Mouse (Mus musculus): ENCODE measurements around the gene Cdcp1. TPM values are rescaled to one million over a fixed set of nuclear protein-coding genes. Genes with fewer than 3 reads are reported as not detected.

Gene Cdcp1
- polyA plus RNA-seq, 1 experiment: not detected

GRCm38 (mm10) chr9:123241191-123241590 is 25.4 kb upstream of the Cdcp1 start:
- TF ChIP-seq FLI1 (IDR thresholded peaks at IDR 0.05; ENCODE audit: low read length) (no peak), GATA1 (IDR thresholded peaks at IDR 0.05; ENCODE audit: borderline replicate concordance, low read length) (no peak)
- Histone ChIP-seq H3K4me1 (peaks cover 76% of the 10 kb centered on the region), H3K36me3 (replicated peaks; ENCODE audit: low read length) (peaks cover 7% of the 10 kb centered on the region), H3K9me3 (peaks cover 10% of the 10 kb centered on the region), H3K27me3 (replicated peaks) (no peaks in the 10 kb centered on the region), H3K4me3 (replicated peaks) (no peak overlapping the region)

GRCm38 (mm10) chr9:123240751-123241150 is 24.9 kb upstream of the Cdcp1 start:
- Histone ChIP-seq H3K9me3 (peaks cover 10% of the 10 kb centered on the region), H3K4me1 (peaks cover 80% of the 10 kb centered on the region)
- TF ChIP-seq GATA1 (IDR thresholded peaks at IDR 0.05; ENCODE audit: borderline replicate concordance, low read length) (no peak), FLI1 (IDR thresholded peaks at IDR 0.05; ENCODE audit: low read length) (no peak)

DNA sequence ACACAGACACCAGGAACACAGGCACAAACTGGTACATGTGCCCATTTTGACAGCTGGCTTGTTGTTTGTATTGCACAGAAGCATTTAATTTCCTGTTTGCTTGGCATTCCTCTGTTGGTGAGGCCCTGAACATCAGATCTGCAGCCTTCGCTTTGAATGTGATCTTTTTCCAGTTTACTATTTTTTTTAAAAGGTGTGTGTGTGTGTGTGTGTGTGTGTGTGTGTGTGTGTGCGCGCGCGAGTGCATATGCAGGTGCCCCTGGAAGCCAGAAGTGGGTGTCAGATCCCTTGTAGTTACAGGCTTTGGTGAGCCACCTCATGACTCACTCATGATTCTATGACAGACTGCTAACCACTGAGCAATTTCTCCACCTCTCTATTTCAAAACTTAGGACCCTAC is 24.4 kb upstream of the Cdcp1 start:
- H3K36me3 ChIP-seq (replicated peaks; ENCODE audit: low read length): peaks cover 7% of the 10 kb centered on the region
- H3K27me3 ChIP-seq (replicated peaks): no peaks in the 10 kb centered on the region
- peaks cover 10% of the 10 kb centered on the region for H3K9me3 ChIP-seq
- peaks cover 85% of the 10 kb centered on the region for H3K4me1 ChIP-seq
- H3K4me3 ChIP-seq (replicated peaks): no peak overlapping the region
- TF ChIP-seq GATA1 (IDR thresholded peaks at IDR 0.05; ENCODE audit: borderline replicate concordance, low read length): no peak
- no peak for TF ChIP-seq FLI1 (IDR thresholded peaks at IDR 0.05; ENCODE audit: low read length)

More at GRCm38 (mm10) chr9:123240751-123241150, 24.9 kb upstream of the Cdcp1 start:
- H3K36me3 ChIP-seq (replicated peaks; ENCODE audit: low read length): peaks cover 7% of the 10 kb centered on the region
- no peaks in the 10 kb centered on the region for H3K27me3 ChIP-seq (replicated peaks)
- H3K4me3 ChIP-seq (replicated peaks): no peak overlapping the region

- H3K4me3 ChIP-seq (replicated peaks): peak overlapping the region; percentile 35
- H3K36me3 ChIP-seq (replicated peaks; ENCODE audit: low read length): peaks cover 7% of the 10 kb centered on the region
- H3K9me3 ChIP-seq: peaks cover 10% of the 10 kb centered on the region
- peaks cover 85% of the 10 kb centered on the region for H3K4me1 ChIP-seq
- H3K27me3 ChIP-seq (replicated peaks): no peaks in the 10 kb centered on the region
- TF ChIP-seq FLI1 (IDR thresholded peaks at IDR 0.05; ENCODE audit: low read length) (no peak), GATA1 (IDR thresholded peaks at IDR 0.05; ENCODE audit: borderline replicate concordance, low read length) (no peak)
Measured at GRCm38 (mm10) chr9:123239651-123240050, 23.8 kb upstream of the Cdcp1 start.

DNA sequence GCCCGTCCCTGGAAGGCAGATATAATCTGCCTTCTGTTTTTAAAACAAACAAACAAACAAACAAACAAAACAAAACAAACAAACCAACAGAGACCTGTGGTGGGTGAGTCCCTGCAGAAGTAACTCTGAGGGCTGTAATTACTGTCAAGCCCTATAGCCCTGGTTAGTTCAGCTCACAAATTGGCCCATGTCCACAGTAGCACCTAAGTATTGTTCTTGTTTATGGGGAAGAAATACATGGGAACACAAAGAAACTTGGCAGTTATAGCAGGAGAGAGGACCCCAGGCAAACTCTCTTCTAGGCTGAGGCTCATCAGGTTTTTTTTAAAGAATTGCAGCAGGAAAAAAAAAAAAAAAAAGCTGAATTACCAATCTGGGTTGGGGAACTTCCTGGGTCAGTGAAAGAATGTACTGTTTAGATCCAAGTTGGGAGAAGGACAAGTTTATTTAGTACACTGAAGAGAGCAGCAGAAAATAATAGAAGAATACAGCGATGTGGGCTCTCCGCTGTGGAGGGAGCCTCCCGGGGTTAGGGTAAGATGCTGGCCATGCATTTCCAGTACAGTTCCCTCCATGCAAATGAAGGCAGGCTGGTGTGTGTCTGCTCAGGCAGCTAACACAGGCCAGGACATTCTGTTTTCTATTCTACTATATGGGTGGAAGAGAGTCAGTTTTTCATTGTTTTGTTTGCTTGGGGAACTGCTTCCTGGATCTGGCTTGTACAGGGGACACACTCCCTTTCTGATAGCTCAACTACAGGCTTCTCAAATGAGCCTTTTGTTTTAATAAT is 22.6 kb upstream of the Cdcp1 start:
- TF ChIP-seq FLI1 (IDR thresholded peaks at IDR 0.05; ENCODE audit: low read length): no peak
- TF ChIP-seq GATA1 (IDR thresholded peaks at IDR 0.05; ENCODE audit: borderline replicate concordance, low read length): no peak
- Histone ChIP-seq H3K4me3 (replicated peaks) (peak overlapping the region; percentile 35), H3K27me3 (replicated peaks) (no peaks in the 10 kb centered on the region), H3K9me3 (peaks cover 10% of the 10 kb centered on the region), H3K36me3 (replicated peaks; ENCODE audit: low read length) (peaks cover 7% of the 10 kb centered on the region), H3K4me1 (peaks cover 85% of the 10 kb centered on the region)

DNA sequence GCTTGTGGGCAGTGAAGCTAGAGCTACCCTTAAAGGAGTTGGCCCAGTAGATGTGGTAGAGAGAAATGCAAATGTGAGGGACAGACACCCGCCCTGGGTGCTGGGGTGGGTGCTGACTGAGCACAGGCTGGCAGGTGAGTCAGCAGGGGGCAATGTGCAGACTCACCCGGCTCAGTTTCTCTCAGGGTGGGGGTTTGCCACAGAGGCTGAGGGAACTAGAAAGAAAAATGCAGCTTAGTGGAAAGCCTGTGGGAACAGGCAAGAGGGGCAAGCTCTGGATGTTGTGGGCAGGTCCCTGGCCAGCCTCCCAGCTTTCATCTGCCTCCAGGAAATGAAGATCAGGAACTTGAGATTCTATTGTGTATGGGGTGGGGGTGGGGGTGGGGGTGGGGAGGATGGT is 21.9 kb upstream of the Cdcp1 start:
- Histone ChIP-seq H3K4me3 (replicated peaks) (no peak overlapping the region), H3K4me1 (peaks cover 79% of the 10 kb centered on the region)
- no peak for TF ChIP-seq GATA1 (IDR thresholded peaks at IDR 0.05; ENCODE audit: borderline replicate concordance, low read length)
- TF ChIP-seq FLI1 (IDR thresholded peaks at IDR 0.05; ENCODE audit: low read length): no peak

GRCm38 (mm10) chr9:123235621-123236020 is 19.8 kb upstream of the Cdcp1 start:
- Histone ChIP-seq H3K36me3 (replicated peaks; ENCODE audit: low read length) (no peaks in the 10 kb centered on the region), H3K9me3 (no peaks in the 10 kb centered on the region), H3K27me3 (replicated peaks) (no peaks in the 10 kb centered on the region), H3K4me3 (replicated peaks) (no peak overlapping the region), H3K4me1 (peaks cover 80% of the 10 kb centered on the region)
- TF ChIP-seq FLI1 (IDR thresholded peaks at IDR 0.05; ENCODE audit: low read length) (no peak), GATA1 (IDR thresholded peaks at IDR 0.05; ENCODE audit: borderline replicate concordance, low read length) (no peak)

More for the DNA sequence above, 21.9 kb upstream of the Cdcp1 start:
- Histone ChIP-seq H3K9me3 (peaks cover 10% of the 10 kb centered on the region), H3K36me3 (replicated peaks; ENCODE audit: low read length) (peaks cover 7% of the 10 kb centered on the region), H3K27me3 (replicated peaks) (no peaks in the 10 kb centered on the region)

DNA sequence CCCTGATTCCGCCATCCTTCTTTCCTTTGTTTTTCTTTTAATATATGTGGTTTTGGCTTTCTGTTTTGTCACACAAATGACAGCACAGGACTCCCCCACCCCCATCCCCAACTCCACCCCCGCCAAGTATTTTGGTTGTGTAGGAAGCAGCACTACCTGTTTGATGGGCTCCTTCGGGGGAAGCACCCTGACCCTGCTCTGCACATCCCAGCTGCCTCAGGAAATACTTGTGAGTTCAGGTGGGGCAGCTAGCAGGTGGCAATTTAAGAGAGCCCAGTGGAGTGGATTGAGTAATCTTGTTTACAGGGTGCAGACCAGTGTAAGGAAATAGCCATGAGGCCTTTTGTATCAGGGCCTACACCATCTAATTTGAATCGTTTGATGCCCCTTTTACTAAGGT is 14.0 kb upstream of the Cdcp1 start:
- H3K27me3 ChIP-seq (replicated peaks): no peaks in the 10 kb centered on the region
- no peaks in the 10 kb centered on the region for H3K9me3 ChIP-seq
- H3K36me3 ChIP-seq (replicated peaks; ENCODE audit: low read length): no peaks in the 10 kb centered on the region
- no peak overlapping the region for H3K4me3 ChIP-seq (replicated peaks)
- TF ChIP-seq FLI1 (IDR thresholded peaks at IDR 0.05; ENCODE audit: low read length) (no peak), GATA1 (IDR thresholded peaks at IDR 0.05; ENCODE audit: borderline replicate concordance, low read length) (no peak)
- H3K4me1 ChIP-seq: peaks cover 77% of the 10 kb centered on the region

GRCm38 (mm10) chr9:123228671-123229070 is 12.8 kb upstream of the Cdcp1 start:
- H3K36me3 ChIP-seq (replicated peaks; ENCODE audit: low read length): no peaks in the 10 kb centered on the region
- H3K4me1 ChIP-seq: peaks cover 78% of the 10 kb centered on the region
- H3K4me3 ChIP-seq (replicated peaks): no peak overlapping the region
- no peaks in the 10 kb centered on the region for H3K9me3 ChIP-seq
- TF ChIP-seq GATA1 (IDR thresholded peaks at IDR 0.05; ENCODE audit: borderline replicate concordance, low read length) (no peak), FLI1 (IDR thresholded peaks at IDR 0.05; ENCODE audit: low read length) (no peak)
- no peaks in the 10 kb centered on the region for H3K27me3 ChIP-seq (replicated peaks)

GRCm38 (mm10) chr9:123227106-123227750 is 11.4 kb upstream of the Cdcp1 start:
- TF ChIP-seq GATA1 (IDR thresholded peaks at IDR 0.05; ENCODE audit: borderline replicate concordance, low read length): no peak
- Histone ChIP-seq H3K27me3 (replicated peaks) (no peaks in the 10 kb centered on the region), H3K9me3 (no peaks in the 10 kb centered on the region), H3K4me1 (peaks cover 87% of the 10 kb centered on the region), H3K4me3 (replicated peaks) (peak overlapping the region; percentile 35), H3K36me3 (replicated peaks; ENCODE audit: low read length) (no peaks in the 10 kb centered on the region)

Measured in megakaryocyte, embryonic 14.5 days (primary cell).